Mouse (Mus musculus) liver, adult 2 months (tissue): ENCODE measurements at regions not wholly inside any gene's neighbourhood (a gene's known extent, or its start where the extent isn't known, plus 50 kb on each side); places are given as distances from the start of the nearest gene placed in this dataset.

Source experiments
- CTCF ChIP-seq: fragments of 200-500 bp; IDR thresholded peaks from 2 replicates; pipeline ENCODE4 v1.5.1; 2011; ENCODE audit warnings: low read depth, low read length, control low read depth
- POLR2A ChIP-seq: fragments of 200-500 bp; IDR thresholded peaks from 2 replicates; pipeline ENCODE4 v1.6.1; 2011; ENCODE audit warnings: low read length, control low read depth; ENCODE audit not compliant: insufficient read depth; ENCODE audit errors: extremely low read depth

GRCm38 (mm10) chr9:102413631-102414030 is 59.1 kb upstream of the Ephb1 start:
- TF ChIP-seq CTCF = peak; percentile 24; the same call in 1 of the 2 replicates
- no peak for TF ChIP-seq POLR2A
